Mouse (Mus musculus): Measurements from ENCODE around the gene Fpr1.
"Not testable (repeated sequence)": the region's sequence is repeated elsewhere in the genome, so short reads cannot be mapped to it uniquely, and the experiment has no call there.

The Fpr1 gene

GRCm38 (mm10) chr17:17849906-17850712 lies 33.6 kb downstream of the Fpr1 start:
- DNase-seq (ENCODE audit: low spot score): no peak

DNA sequence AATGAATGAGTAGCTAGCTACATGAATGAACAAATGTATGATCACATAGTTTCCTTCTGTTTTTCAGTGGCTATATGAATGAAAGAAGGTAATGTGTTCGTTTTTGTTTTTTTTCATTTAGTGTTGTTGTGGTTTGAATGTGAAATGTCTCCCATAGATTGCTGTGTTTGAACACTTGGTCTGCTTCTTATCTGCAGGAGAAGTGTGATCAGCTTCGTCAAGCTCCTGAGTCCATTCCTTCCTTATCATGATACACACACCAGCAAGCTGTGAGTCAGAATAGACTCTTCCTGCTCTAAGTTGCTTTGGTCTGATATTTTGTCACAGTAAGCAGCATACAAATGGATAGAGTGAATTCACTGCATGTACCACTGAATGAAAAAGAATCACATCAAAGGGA lies 34.8 kb downstream of the Fpr1 start:
- no peak for DNase-seq (ENCODE audit: low spot score)

DNA sequence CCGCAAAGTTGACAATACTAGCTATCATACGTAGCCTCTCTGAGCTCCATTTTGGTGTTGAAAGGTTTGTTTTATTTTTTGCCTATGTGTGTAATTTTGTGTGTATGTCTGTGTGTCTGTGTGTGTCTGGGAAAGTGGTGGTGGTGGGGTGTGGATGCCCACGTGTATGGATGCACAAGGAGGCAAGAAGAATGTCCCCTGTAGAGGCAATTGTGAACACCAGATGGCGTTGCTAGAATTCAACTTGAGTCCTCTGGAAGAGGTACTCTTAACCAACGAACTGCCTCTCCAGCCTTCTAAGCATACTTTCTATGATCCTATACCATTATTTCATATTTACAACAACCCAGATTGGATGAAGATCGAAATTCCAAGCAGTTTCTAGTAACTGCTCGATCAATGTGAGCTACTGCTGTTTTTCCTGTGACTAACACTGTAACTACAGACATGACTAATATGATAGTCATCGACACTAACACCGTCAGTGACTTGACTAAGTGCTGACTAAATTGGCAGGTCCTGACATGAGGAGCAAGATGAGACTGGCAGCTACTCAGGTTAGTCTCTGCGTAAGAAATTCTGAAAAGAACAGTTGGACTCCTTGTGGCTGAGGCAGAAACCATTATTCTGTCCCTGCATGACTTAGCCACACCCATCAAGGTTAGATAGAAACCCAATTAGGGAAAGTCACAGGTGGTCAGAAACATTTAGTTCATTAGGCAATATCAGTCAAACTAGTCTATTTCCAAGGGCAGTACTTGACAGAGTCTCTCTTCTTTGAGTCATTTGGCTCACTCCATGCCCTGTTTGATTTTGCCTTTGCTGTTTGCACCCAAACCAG lies 38.3 kb downstream of the Fpr1 start:
- peak; percentile 69 for DNase-seq (ENCODE audit: low spot score)

GRCm38 (mm10) chr17:17844606-17845005 lies 39.1 kb downstream of the Fpr1 start:
- not testable (repeated sequence) for DNase-seq (ENCODE audit: low spot score)

- DNase-seq (ENCODE audit: low spot score): no peak
Observed at GRCm38 (mm10) chr17:17843534-17844261, 40.0 kb downstream of the Fpr1 start.

DNA sequence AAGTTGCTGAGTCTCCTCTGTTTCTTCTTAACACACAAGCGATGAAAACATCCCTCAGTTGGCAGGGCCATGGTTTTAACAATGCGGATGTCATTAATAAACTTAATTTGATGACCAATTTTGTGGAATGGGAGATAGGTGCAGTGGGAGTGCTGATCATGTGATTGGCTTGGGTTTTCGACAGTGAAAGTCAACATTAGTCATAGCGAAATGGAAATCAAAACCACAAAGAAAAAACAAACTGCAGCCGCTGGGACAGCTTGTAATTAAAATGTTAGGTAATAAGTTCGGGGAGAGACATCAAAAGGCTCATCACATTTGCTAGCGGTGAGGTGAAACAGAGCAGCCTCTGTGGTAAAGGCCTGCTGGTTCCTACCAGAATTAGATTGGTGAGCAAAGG lies 42.9 kb downstream of the Fpr1 start:
- no peak for DNase-seq (ENCODE audit: low spot score)

- no peak for DNase-seq (ENCODE audit: low spot score)
Observed at GRCm38 (mm10) chr17:17839276-17839675, 44.5 kb downstream of the Fpr1 start.

DNA sequence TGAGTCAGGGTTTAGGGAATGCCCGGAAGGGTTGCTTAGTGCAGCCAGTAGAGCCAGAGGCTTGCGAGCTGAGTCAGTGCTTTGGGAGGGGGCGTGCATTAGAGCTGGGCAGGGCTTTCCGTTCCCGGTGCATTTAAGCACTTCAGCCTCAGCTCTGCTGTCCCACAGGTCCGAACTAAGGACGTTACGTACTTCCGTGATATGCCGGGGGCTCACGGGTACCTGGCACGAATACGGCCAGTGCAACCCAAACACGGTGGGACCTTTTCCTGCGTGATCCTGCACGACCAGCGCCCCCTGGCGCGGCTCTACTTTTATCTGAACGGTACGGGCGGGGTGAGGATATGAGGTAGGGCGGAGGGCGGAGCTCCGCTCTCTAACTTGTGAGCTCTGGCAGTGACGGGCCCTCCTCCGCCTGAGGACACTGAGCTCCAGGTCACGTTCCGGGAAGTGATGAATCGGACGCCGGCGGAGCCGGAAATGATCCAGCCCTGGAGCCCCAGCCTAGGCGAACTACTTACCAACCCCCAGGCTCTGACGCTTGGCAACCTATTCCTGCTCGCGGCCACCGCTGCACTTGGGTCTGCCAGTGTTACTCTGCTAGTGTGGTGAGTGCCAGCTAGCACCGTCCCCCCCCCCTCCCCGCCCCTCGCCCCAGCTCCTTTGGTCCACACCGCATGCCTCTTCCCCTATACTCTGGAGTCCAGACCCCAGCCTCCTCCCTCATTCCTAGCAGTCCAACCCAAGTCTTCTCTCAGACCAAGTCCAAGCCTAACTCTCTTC lies 45.6 kb downstream of the Fpr1 start:
- peak; percentile 97 for DNase-seq (ENCODE audit: low spot score)

- no peak for DNase-seq (ENCODE audit: low spot score)
Observed at GRCm38 (mm10) chr17:17837426-17837825, 46.3 kb downstream of the Fpr1 start.

DNA sequence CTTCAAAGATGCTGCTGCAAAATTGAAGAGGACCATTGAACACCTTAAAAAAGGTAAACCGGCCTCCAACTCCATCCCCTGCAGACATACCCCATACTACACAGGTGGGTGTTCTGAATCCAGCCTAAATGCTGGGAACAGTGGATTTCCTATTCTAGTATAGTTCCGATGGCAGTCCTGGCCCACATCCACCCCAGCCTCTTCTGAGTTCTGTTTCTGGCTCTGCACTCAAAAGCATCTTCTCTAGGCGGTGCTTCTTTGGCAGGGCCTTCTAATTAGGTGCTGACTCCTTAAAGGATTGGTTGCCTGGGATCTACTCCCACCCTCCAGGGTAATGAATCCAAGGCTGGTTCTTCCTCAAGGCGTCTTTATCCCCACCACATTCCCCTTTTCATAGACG lies 47.6 kb downstream of the Fpr1 start:
- DNase-seq (ENCODE audit: low spot score): no peak

DNA sequence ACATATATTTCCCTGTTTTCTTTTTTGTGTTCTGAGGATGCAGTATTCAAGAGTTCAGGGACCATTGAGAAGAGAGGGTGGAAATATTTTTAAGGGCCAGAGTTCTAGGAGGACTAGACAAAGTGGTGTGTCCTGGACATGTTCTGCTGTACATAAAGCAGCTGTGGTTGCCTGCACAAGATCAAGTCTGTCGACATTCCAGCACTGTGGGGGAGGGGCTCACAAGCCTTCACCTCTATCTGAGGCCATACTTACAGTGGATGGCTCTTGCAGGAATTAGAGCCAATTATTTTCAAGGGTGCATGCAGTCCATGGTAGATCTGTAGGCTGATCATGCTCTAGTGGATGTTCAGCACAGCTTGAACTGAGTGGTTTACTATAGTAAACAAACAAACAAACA lies 48.8 kb downstream of the Fpr1 start:
- peak; percentile 84 for DNase-seq (ENCODE audit: low spot score)

GRCm38 (mm10) chr17:17830731-17831130 lies 53.0 kb downstream of the Fpr1 start:
- no peak for DNase-seq (ENCODE audit: low spot score)

DNA sequence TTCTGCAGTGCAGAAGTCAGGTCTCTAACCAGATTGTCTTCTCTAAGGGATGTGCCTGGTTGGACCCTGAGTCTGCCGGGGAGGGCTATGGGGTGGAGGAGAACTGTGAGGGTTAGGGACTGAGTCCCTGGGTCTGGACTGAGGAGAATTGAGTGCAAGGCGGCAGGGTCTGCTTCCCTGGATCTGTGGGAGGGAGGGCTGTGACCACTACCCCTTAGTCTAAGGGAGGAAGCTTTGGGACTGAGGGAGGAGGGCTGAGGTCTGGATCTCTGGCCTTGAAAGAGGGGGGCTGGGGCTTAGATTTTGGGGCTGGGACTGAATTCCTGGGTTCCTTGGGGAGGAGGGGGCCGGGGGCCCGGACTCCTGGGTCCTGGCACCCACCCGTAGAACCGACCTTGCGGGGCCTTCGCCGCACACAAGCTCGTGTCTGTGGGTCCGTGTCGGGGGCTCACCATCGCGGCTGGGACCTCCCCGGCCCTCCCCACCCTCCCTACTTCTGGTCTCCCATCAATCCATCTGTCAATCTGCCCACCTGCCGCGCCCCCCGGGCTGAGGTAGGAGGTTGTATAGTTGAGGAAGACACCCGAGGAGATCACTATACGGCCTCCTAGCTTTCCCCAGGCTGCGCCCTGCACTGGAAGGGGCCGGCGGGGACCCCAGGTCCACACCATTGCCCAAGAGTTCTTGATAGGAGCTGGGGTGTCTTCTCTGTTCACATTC lies 53.8 kb downstream of the Fpr1 start:
- no peak for DNase-seq (ENCODE audit: low spot score)

DNA sequence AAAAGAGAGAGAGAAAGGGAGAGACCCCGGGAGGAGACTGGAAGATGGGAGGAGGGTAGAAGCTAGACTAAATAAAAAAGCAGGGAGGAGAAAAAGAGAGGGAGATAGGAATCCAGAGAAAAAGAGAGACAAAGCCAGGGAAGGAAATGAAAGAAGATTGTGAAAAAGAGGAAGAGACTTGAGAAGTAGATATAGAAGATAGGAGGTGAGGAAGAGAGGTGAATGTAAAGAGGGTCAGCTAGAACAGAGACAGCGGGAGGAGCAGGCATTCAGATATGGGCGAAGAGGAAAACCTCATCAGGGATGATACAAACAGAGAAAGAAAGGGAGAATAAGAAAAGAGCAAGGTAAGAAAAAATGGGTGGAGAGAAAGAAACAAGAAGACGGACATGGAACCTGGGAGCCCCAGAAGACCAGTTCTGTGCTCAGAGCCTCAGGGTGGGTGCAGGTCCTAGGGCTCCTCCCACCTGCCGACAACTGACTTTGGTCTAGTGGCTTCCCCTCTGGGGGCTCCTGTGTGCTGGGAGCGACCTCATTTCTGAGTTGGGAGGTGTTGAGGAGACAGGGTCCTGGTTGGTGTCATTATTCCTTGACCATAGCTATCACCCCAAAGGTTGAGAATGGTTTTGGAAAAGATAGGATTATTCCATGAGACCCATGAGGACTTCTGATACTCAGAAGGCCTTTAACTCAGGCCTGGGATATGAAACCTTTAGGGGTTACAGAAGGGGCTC lies 54.5 kb downstream of the Fpr1 start:
- DNase-seq (ENCODE audit: low spot score): no peak

DNA sequence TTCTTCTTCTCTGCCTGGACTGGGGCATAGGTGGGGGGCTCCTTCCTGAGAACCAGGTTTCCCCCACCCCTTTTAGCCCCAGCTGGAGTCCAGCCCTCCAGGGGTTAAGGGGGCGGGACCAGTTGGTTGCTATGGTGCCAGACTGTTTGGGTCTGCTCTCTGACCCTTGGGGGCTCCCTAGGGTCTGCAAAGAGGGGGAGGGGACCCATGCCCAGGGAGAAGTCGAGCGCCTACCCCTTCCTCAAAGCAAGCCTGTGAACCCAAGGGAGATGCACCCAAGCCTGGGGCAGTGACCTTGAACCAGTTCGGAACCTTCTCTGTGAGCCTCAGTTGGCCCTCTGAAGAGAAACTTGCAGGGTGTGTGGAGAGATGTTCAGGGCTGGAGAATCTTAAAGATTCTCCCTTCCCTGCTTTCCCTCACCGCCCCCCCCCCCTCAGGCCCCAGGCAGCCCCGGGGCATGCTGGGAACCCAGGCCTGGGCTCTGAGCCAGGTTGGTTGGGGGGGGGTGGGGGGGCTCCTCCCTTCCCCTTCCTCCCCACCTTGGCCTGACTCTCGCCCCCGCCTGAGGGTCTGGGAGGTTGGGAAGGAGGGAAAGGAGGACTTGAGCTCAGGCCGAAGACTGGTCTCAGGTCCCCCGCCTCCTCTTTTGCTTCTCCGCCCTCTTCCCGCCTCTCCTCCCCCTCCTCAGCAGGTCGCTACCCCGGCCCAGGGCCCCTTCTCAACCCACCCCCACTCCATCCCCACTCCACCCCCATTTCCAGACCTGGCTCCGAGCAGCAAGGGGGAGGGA lies 55.4 kb downstream of the Fpr1 start:
- peak; percentile 48 for DNase-seq (ENCODE audit: low spot score)

GRCm38 (mm10) chr17:17827658-17828190 lies 56.0 kb downstream of the Fpr1 start:
- DNase-seq (ENCODE audit: low spot score): peak; percentile 63

- peak; percentile 95 for DNase-seq (ENCODE audit: low spot score)
Observed at GRCm38 (mm10) chr17:17826751-17827657, 56.7 kb downstream of the Fpr1 start, which contains the start of gene Spaca6. Spaca6 (plus strand) TSS chr17:17827158.

Data from urinary bladder, postnatal 14 days (tissue).